Mouse (Mus musculus) granulocyte monocyte progenitor cell, adult 5-6 weeks (primary cell): ENCODE measurements around the gene Tcte1. TPM values are rescaled to one million over a fixed set of nuclear protein-coding genes. Genes with fewer than 3 reads are reported as not detected.

ENCODE experiments used
- ATAC-seq: replicated peaks from 2 replicates; pipeline ENCODE4 v1.8.0; 2016; ENCODE audit warnings: mild to moderate bottlenecking, moderate TSS enrichment, inconsistent platforms; ENCODE audit not compliant: poor library complexity, severe bottlenecking
- total RNA-seq, 2 experiments: library from RNA; stranded (forward) in 1 of 2; stranded (reverse) in 1 of 2; fragments of 200-712, 200-1000 nt in 1 of 2; fragments of >200 nt in 1 of 2; fragmentation: Nextera tagmentation in 1 of 2; gene quantifications; 2 replicates each; pipeline ENCODE4 v1.2.3; 2014 to 2017

The Tcte1 gene
- total RNA-seq, 2 experiments from 2014 or later, result not detected

GRCm38 (mm10) chr17:45510871-45511270 lies 12.4 kb upstream of the Tcte1 start:
- no peak for ATAC-seq

- ATAC-seq, result no peak
Measured at GRCm38 (mm10) chr17:45511757-45512156, 11.5 kb upstream of the Tcte1 start.

- ATAC-seq, result no peak
Measured at GRCm38 (mm10) chr17:45515204-45515726, 8.0 kb upstream of the Tcte1 start.

- ATAC-seq, result no peak
Measured at GRCm38 (mm10) chr17:45515806-45516205, 7.4 kb upstream of the Tcte1 start.

- ATAC-seq, result peak; percentile 75
Measured at GRCm38 (mm10) chr17:45516488-45516887, 6.7 kb upstream of the Tcte1 start.

GRCm38 (mm10) chr17:45517135-45517534 lies 6.1 kb upstream of the Tcte1 start:
- no peak for ATAC-seq

- peak; percentile 74 for ATAC-seq
Measured at GRCm38 (mm10) chr17:45517549-45518215, 5.6 kb upstream of the Tcte1 start.

- ATAC-seq, result no peak
Measured at GRCm38 (mm10) chr17:45518766-45519475, 4.3 kb upstream of the Tcte1 start.

- ATAC-seq, result no peak
Measured at GRCm38 (mm10) chr17:45520136-45520535, 3.1 kb upstream of the Tcte1 start.

- no peak for ATAC-seq
Measured at GRCm38 (mm10) chr17:45524961-45525360, 1.7 kb downstream of the Tcte1 start.

GRCm38 (mm10) chr17:45526571-45526970 lies 3.3 kb downstream of the Tcte1 start:
- ATAC-seq, result no peak

- ATAC-seq, result no peak
Measured at GRCm38 (mm10) chr17:45530346-45530782, 7.1 kb downstream of the Tcte1 start.

GRCm38 (mm10) chr17:45532896-45533295 lies 9.7 kb downstream of the Tcte1 start:
- no peak for ATAC-seq

- peak; percentile 62 for ATAC-seq
Measured at GRCm38 (mm10) chr17:45536264-45536663, 13.0 kb downstream of the Tcte1 start.

- ATAC-seq, result no peak
Measured at GRCm38 (mm10) chr17:45538394-45538793, 15.2 kb downstream of the Tcte1 start.

GRCm38 (mm10) chr17:45539664-45540063 lies 16.4 kb downstream of the Tcte1 start:
- ATAC-seq, result no peak

- no peak for ATAC-seq
Measured at GRCm38 (mm10) chr17:45542129-45542528, 18.9 kb downstream of the Tcte1 start.

- ATAC-seq, result no peak
Measured at GRCm38 (mm10) chr17:45542705-45543104, 19.5 kb downstream of the Tcte1 start.

- no peak for ATAC-seq
Measured at GRCm38 (mm10) chr17:45543115-45543514, 19.9 kb downstream of the Tcte1 start.

- ATAC-seq, result no peak
Measured at GRCm38 (mm10) chr17:45544001-45544872, 21.0 kb downstream of the Tcte1 start.

- ATAC-seq, result 0 out of 2 replicates have a peak, but pooled peaks have one; percentile 1
Measured at GRCm38 (mm10) chr17:45544873-45545277, 21.6 kb downstream of the Tcte1 start.
